Mouse (Mus musculus): ENCODE data around the gene Gm1527. TPM values are rescaled to one million over a fixed set of nuclear protein-coding genes. Genes with fewer than 3 reads are reported as not detected.

The Gm1527 gene
- polyA plus RNA-seq, 1 experiment from 2014 or later, result not detected

Other genes with a start within 250 kb of the Gm1527 start
- gene Slc2a2, start 194.7 kb upstream of the Gm1527 start, polyA plus RNA-seq (2014; fragmentation: Nextera tagmentation; extraction: Ambion mirVana), result 15.4 and 19.5 TPM in 2 replicates
- 9.5 and 11.3 TPM in 2 replicates for gene Eif5a2, start 111.3 kb upstream of the Gm1527 start, polyA plus RNA-seq (2014; fragmentation: Nextera tagmentation; extraction: Ambion mirVana)
- 555 and 586 TPM in 2 replicates for gene Rpl22l1, start 87.2 kb upstream of the Gm1527 start, polyA plus RNA-seq (2014; fragmentation: Nextera tagmentation; extraction: Ambion mirVana)
- not detected in 2 replicates for gene Egfem1, start 189.4 kb downstream of the Gm1527 start, polyA plus RNA-seq (2014; fragmentation: Nextera tagmentation; extraction: Ambion mirVana)